Mouse (Mus musculus): ENCODE measurements around the gene Pikfyve. TPM values are rescaled to one million over a fixed set of nuclear protein-coding genes. Genes with fewer than 3 reads are reported as not detected.

Gene Pikfyve
- polyA plus RNA-seq, 1 experiment: 4.7 TPM

DNA sequence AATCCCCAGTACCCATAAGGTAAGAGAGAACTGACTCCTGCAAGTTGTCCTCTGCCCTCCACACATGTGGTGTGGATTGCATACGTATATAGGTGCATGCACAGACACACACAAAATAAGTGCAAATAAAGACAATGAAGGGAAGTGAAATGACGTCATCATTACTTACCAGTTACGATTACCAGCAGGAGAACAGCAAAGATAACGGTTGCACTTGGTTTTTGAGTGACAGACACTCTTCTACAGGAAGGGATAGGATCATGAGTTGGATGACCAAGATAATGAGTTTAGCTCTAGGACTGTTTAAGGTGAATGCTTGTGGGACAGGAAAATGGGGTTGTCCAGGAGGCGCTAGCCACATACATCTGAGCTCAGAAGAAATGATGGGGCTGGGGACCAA is 5.0 kb upstream of the Pikfyve start:
- DNase-seq (ENCODE audit: low read depth in 1 of 2, low spot score in 2 of 2): no peak
- Histone ChIP-seq H3K27ac (ENCODE audit: insufficient read depth, low read length) (no peak overlapping the region), H3K4me3 (ENCODE audit: extremely low read depth, insufficient read depth, insufficient read length) (no peak overlapping the region), H3K4me1 (ENCODE audit: control insufficient read depth, insufficient read depth, insufficient read length) (peaks cover 2% of the 10 kb centered on the region; the same call in 1 of the 2 replicates), H3K36me3 (ENCODE audit: control insufficient read depth, insufficient read depth, low read length) (no peaks in the 10 kb centered on the region), H3K27me3 (ENCODE audit: control insufficient read depth, insufficient read depth, low read length) (0 out of 2 replicates have a peak, but pooled peaks cover 2% of the 10 kb centered on the region)
- 85% methylated on average over 5 of the region's 5 CpGs for WGBS
- TF ChIP-seq POLR2A (IDR thresholded peaks at IDR 0.05; ENCODE audit: low read depth, low read length) (no peak), CTCF (IDR thresholded peaks at IDR 0.05; ENCODE audit: extremely low read depth, insufficient read depth, insufficient read length, insufficient replicate concordance) (no peak)

- Histone ChIP-seq H3K36me3 (ENCODE audit: control insufficient read depth, insufficient read depth, low read length) (no peaks in the 10 kb centered on the region), H3K27me3 (ENCODE audit: control insufficient read depth, insufficient read depth, low read length) (0 out of 2 replicates have a peak, but pooled peaks cover 2% of the 10 kb centered on the region), H3K4me1 (ENCODE audit: control insufficient read depth, insufficient read depth, insufficient read length) (peaks cover 2% of the 10 kb centered on the region; the same call in 1 of the 2 replicates), H3K4me3 (ENCODE audit: extremely low read depth, insufficient read depth, insufficient read length) (no peak overlapping the region), H3K27ac (ENCODE audit: insufficient read depth, low read length) (no peak overlapping the region)
- WGBS: 87% methylated on average over 2 of the region's 2 CpGs
- TF ChIP-seq CTCF (IDR thresholded peaks at IDR 0.05; ENCODE audit: extremely low read depth, insufficient read depth, insufficient read length, insufficient replicate concordance): no peak
- no peak for TF ChIP-seq POLR2A (IDR thresholded peaks at IDR 0.05; ENCODE audit: low read depth, low read length)
- DNase-seq (ENCODE audit: low read depth in 1 of 2, low spot score in 2 of 2): no peak
Observed at GRCm38 (mm10) chr1:65183994-65184393, 2.5 kb upstream of the Pikfyve start.

DNA sequence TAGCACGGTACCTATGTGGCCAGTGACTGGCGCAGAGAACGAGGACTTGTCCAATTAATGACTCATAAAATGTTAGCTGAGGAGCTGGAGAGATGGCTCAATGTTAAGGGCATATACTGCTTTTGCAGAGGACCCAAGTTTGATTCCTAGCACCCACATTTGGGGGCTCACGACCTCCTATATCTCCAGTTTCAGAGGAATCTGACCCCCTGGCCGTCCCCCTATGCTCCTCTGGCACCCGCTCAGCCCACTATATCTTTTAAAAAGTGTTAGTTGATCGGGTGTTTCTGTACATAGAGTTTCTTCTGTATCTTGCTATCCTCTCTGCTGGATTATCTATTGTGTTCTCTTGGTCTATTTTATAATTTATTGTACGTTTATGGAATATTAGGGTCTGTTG is 1.5 kb upstream of the Pikfyve start:
- H3K4me3 ChIP-seq (ENCODE audit: extremely low read depth, insufficient read depth, insufficient read length): no peak overlapping the region
- no peak overlapping the region for H3K27ac ChIP-seq (ENCODE audit: insufficient read depth, low read length)
- TF ChIP-seq POLR2A (IDR thresholded peaks at IDR 0.05; ENCODE audit: low read depth, low read length): no peak
- no peaks in the 10 kb centered on the region for H3K36me3 ChIP-seq (ENCODE audit: control insufficient read depth, insufficient read depth, low read length)
- 90% methylated on average over 8 of the region's 8 CpGs for WGBS
- peaks cover 2% of the 10 kb centered on the region; the same call in 1 of the 2 replicates for H3K4me1 ChIP-seq (ENCODE audit: control insufficient read depth, insufficient read depth, insufficient read length)
- 0 out of 2 replicates have a peak, but pooled peaks cover 2% of the 10 kb centered on the region for H3K27me3 ChIP-seq (ENCODE audit: control insufficient read depth, insufficient read depth, low read length)
- no peak for DNase-seq (ENCODE audit: low read depth in 1 of 2, low spot score in 2 of 2)

DNA sequence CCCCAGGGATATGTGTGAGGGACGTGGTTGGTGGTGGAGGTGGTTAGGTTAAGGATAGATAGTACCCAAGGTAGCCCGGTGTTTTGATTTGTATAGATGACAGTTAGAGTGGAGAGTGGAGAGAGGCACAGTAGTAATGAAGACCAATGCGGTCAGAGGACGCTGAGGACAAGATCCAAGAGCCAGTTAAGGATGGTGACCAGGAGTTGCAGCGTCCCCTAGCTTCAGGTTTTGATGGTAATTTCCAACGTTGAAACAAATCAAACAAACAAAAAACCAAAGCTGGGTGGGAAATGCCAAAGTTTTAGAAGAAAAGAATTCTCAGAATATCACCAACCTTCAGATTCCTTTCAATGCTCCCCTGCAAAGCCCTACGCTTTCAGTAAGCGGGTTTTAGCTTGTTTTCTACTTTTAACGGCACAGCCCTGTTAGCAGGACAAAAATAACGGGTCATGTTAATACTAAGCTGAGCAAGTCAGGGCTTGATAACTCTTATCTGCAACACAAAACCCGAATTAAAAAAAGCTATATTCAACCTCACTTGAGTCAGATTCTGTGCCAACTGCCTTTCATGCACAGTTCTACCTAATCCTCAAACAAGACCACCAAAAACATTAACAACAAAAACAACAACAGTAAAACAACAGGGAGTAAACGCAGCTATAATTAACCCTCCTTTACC is 818 bp upstream of the Pikfyve start:
- no peak overlapping the region for H3K27ac ChIP-seq (ENCODE audit: insufficient read depth, low read length)

GRCm38 (mm10) chr1:65187074-65187430 is 569 bp downstream of the Pikfyve start:
- Histone ChIP-seq H3K27ac (ENCODE audit: insufficient read depth, low read length) (peak overlapping the region; percentile 74; the same call in 1 of the 2 replicates), H3K4me3 (ENCODE audit: extremely low read depth, insufficient read depth, insufficient read length) (peak overlapping the region; percentile 88), H3K27me3 (ENCODE audit: control insufficient read depth, insufficient read depth, low read length) (0 out of 2 replicates have a peak, but pooled peaks cover 2% of the 10 kb centered on the region), H3K4me1 (ENCODE audit: control insufficient read depth, insufficient read depth, insufficient read length) (peaks cover 2% of the 10 kb centered on the region; the same call in 1 of the 2 replicates), H3K36me3 (ENCODE audit: control insufficient read depth, insufficient read depth, low read length) (peaks cover 2% of the 10 kb centered on the region)
- no peak for DNase-seq (ENCODE audit: low read depth in 1 of 2, low spot score in 2 of 2)
- no peak for TF ChIP-seq CTCF (IDR thresholded peaks at IDR 0.05; ENCODE audit: extremely low read depth, insufficient read depth, insufficient read length, insufficient replicate concordance)
- no peak for TF ChIP-seq POLR2A (IDR thresholded peaks at IDR 0.05; ENCODE audit: low read depth, low read length)
- WGBS: under 1% methylated on average over 6 of the region's 6 CpGs

More for the DNA sequence above, 818 bp upstream of the Pikfyve start:
- Histone ChIP-seq H3K4me3 (ENCODE audit: extremely low read depth, insufficient read depth, insufficient read length) (peak overlapping the region; percentile 58), H3K4me1 (ENCODE audit: control insufficient read depth, insufficient read depth, insufficient read length) (peaks cover 2% of the 10 kb centered on the region; the same call in 1 of the 2 replicates), H3K36me3 (ENCODE audit: control insufficient read depth, insufficient read depth, low read length) (no peaks in the 10 kb centered on the region; the same call in 1 of the 2 replicates), H3K27me3 (ENCODE audit: control insufficient read depth, insufficient read depth, low read length) (0 out of 2 replicates have a peak, but pooled peaks cover 2% of the 10 kb centered on the region)
- TF ChIP-seq POLR2A (IDR thresholded peaks at IDR 0.05; ENCODE audit: low read depth, low read length) (no peak), CTCF (IDR thresholded peaks at IDR 0.05; ENCODE audit: extremely low read depth, insufficient read depth, insufficient read length, insufficient replicate concordance) (no peak)
- WGBS: 28% methylated on average over 12 of the region's 12 CpGs
- DNase-seq (ENCODE audit: low read depth in 1 of 2, low spot score in 2 of 2): no peak

GRCm38 (mm10) chr1:65190172-65190571 is 3.7 kb downstream of the Pikfyve start:
- H3K4me1 ChIP-seq (ENCODE audit: control insufficient read depth, insufficient read depth, insufficient read length): peaks cover 2% of the 10 kb centered on the region; the same call in 1 of the 2 replicates
- no peak overlapping the region for H3K4me3 ChIP-seq (ENCODE audit: extremely low read depth, insufficient read depth, insufficient read length)
- TF ChIP-seq CTCF (IDR thresholded peaks at IDR 0.05; ENCODE audit: extremely low read depth, insufficient read depth, insufficient read length, insufficient replicate concordance): no peak
- no peak for TF ChIP-seq POLR2A (IDR thresholded peaks at IDR 0.05; ENCODE audit: low read depth, low read length)
- WGBS: 93% methylated on average over 4 of the region's 4 CpGs
- no peak for DNase-seq (ENCODE audit: low read depth in 1 of 2, low spot score in 2 of 2)
- H3K27me3 ChIP-seq (ENCODE audit: control insufficient read depth, insufficient read depth, low read length): no peaks in the 10 kb centered on the region
- peaks cover 13% of the 10 kb centered on the region for H3K36me3 ChIP-seq (ENCODE audit: control insufficient read depth, insufficient read depth, low read length)
- no peak overlapping the region for H3K27ac ChIP-seq (ENCODE audit: insufficient read depth, low read length)

DNA sequence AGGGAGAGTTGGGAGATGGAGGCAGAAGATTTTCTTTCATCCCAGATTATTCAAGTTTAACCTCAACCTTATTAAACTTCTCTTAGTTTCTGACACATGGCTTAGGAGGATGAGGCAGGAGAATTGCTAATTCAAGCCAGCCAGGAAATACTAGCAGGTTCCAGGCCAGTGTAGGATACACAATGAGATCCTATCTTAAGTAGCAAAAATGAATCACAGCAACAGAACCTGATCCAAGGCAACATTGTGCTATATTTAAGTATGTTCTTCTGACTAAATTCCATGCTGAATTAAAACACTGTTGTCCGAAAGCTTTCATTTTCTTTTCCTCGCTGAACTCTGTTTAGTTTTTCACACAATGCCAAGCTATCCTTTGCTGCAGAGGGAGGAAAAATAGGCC is 6.7 kb downstream of the Pikfyve start:
- WGBS: 81% methylated on average over 2 of the region's 2 CpGs
- H3K36me3 ChIP-seq (ENCODE audit: control insufficient read depth, insufficient read depth, low read length): peaks cover 15% of the 10 kb centered on the region
- no peaks in the 10 kb centered on the region for H3K4me1 ChIP-seq (ENCODE audit: control insufficient read depth, insufficient read depth, insufficient read length)
- H3K27me3 ChIP-seq (ENCODE audit: control insufficient read depth, insufficient read depth, low read length): no peaks in the 10 kb centered on the region
- DNase-seq (ENCODE audit: low read depth in 1 of 2, low spot score in 2 of 2): no peak
- no peak for TF ChIP-seq POLR2A (IDR thresholded peaks at IDR 0.05; ENCODE audit: low read depth, low read length)
- TF ChIP-seq CTCF (IDR thresholded peaks at IDR 0.05; ENCODE audit: extremely low read depth, insufficient read depth, insufficient read length, insufficient replicate concordance): no peak
- H3K4me3 ChIP-seq (ENCODE audit: extremely low read depth, insufficient read depth, insufficient read length): no peak overlapping the region
- no peak overlapping the region for H3K27ac ChIP-seq (ENCODE audit: insufficient read depth, low read length)
